Mouse (Mus musculus): ENCODE results near the gene Akr1c20.

The Akr1c20 gene

DNA sequence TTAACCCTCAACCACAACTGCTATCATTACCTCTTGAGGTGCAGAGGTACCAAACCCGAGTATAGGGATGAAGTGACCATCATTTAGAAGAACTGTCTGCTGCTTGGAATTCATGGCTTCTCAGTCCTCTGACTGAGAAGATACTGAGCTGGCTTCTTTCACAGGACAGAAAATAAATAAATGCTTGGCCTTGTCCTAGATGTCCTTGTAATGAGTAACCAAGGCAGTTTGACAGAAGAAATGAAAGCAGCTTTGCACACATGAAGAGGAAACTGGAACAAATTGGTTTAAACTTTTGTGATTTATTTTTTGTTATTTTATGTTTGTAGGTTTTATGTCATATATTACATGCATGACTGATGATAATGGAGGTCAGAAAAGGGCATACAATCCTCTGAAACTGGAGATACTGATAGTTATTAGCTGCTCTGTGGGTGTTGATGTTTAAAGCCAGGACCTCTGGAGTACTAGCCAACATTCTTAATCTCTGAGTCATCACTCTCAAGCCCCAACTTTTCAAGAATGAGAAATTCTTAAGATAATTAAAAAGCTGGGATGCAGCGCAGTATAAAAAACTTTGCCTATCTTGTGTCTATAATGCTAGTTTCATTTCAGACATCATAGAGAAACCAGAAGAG, at the start of gene Akr1c20:
TSS of gene Akr1c20 (minus strand) at position 145 of the 638 bp plus-strand sequence.
- no peak for DNase-seq (ENCODE audit: low spot score in 2 of 2)

GRCm38 (mm10) chr13:4565996-4566395, 42.9 kb upstream of the Akr1c20 start:
- DNase-seq (ENCODE audit: low spot score in 2 of 2) = no peak

DNA sequence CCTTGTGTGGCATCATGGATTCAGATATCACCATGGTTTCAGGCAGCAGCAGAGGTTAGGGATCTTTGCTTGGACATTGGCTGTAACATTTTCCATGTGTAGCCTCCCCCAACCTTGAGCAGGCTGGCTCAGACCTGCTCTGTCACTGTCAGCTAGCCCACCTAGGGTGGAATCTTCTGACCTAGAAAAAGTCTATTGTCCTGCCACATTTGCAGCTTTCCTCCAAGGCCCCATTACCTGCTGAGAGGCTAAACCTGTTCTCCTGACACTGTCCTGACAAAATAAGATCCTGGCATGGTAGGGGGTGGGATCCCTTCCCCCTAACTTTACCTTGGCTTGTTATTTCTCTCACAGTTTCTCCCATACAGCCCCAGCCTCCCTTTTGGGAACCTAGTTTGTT, 37.4 kb upstream of the Akr1c20 start:
- DNase-seq (ENCODE audit: low spot score in 2 of 2) = no peak

DNA sequence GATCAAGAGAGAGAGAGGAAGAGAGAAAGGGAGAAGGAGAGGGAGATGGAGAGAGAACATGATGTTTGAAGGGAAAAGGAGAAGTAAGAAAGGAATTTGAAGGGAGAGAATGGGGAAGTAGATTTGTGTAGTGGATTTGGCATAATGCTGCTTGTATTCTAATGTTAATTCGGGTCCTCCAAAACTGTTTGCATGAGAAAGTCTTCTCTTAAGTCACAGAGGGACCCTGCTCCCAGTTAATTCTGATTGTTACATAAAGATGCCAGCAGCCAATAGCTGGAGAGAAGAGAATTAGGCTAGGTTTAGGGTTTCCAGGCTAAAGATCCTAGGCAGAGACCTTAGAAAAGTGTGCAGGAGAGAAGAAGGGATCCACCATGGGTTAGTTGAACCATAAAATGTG, 36.0 kb upstream of the Akr1c20 start:
- no peak for DNase-seq (ENCODE audit: low spot score in 2 of 2)

- DNase-seq (ENCODE audit: low spot score in 2 of 2) = no peak
Measured at GRCm38 (mm10) chr13:4514811-4515210, 8.3 kb downstream of the Akr1c20 start.

DNA sequence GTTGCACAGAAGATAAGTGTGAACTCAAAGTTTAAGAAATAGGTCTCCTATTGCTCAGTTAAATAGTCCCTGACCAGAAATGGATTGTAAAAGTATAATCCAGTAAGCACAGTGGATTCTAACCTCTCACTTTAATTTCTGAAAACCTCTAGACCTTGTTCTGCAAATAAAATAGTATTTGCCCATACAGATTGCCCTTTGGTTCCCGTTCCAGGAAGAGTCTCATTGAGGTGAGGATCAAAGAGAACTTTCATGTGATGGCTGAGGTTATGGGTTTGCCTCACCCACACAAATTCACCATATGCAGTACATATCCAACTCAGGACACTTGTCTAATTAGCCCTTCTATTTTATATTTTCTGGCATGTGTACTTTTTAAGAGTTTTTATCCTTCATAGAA, 55.2 kb downstream of the Akr1c20 start:
- DNase-seq (ENCODE audit: low spot score in 2 of 2) = no peak

GRCm38 (mm10) chr13:4465641-4466040, 57.5 kb downstream of the Akr1c20 start:
- no peak for DNase-seq (ENCODE audit: low spot score in 2 of 2)

Data from frontal cortex, postnatal 36 days (tissue).